Mouse (Mus musculus): ENCODE data around the gene Iqsec1.

GRCm38 (mm10) chr6:90787587-90787986 is 200.9 kb downstream of the Iqsec1 start:
- TF ChIP-seq CTCF (IDR thresholded peaks at IDR 0.05; ENCODE audit: extremely low read depth, insufficient read length, insufficient replicate concordance, low read depth, low read length), result no peak
- TF ChIP-seq POLR2A (IDR thresholded peaks at IDR 0.05; ENCODE audit: low read depth, low read length), result no peak
